Mouse (Mus musculus): Measurements from ENCODE around the gene Arhgap22. TPM values are rescaled to one million over a fixed set of nuclear protein-coding genes. Genes with fewer than 3 reads are reported as not detected.
A peak's percentile ranks its signal among the peaks of the same experiment; 100 is the strongest.

Arhgap22 gene
- total RNA-seq, 2 experiments from 2014 or later: 9.6 to 11.3 TPM

DNA sequence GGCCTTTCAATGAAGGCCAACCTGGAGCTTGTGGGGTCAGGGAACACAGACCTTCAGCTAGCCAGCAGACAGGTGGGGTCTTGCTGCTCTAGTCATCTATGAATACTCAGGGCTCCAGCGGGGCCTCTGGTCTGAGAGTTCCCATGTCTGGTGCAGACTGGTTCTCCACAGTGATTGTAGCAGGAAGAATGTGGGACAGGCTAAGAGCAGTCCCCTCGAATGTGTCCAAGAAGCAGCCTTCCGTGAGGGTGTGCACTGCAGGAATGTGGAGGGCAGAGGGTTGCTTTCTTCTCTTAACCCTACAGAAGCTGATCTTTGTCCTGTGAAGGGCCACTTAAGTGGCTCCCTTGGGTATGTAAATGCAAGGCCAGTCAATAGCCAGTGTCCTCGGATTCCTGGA, 98.5 kb downstream of the Arhgap22 start:
- no peak for DNase-seq (ENCODE audit: low spot score in 2 of 2)
- TF ChIP-seq CTCF (conservative IDR thresholded peaks at IDR 0.05): no peak
- H3K27ac ChIP-seq: no peak overlapping the region
- no peak overlapping the region for H3K4me3 ChIP-seq

DNA sequence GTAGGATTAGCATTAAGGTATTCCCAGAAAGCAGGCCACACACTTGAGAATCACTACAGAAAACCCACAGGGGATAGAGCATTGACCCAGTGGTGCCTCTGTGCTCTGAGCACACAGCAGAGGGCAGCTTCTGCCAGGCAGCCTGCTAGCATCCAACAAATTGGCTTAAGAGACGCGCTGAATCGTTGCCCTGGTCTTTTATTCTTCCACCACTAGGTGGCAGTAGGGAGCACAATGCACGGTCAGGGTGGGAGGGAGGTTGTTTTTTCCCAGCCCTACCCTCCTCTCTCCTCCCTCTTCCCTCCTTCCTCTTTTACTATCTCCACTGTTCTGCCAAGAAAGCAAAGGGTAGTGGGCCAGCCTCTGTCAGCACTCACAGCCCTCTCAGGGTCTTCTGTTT, 99.8 kb downstream of the Arhgap22 start:
- peak; percentile 67 to 79 for DNase-seq (ENCODE audit: low spot score in 2 of 2)
- Histone ChIP-seq H3K27ac (no peak overlapping the region), H3K4me3 (no peak overlapping the region)
- peak; percentile 97 for TF ChIP-seq CTCF (conservative IDR thresholded peaks at IDR 0.05)

DNA sequence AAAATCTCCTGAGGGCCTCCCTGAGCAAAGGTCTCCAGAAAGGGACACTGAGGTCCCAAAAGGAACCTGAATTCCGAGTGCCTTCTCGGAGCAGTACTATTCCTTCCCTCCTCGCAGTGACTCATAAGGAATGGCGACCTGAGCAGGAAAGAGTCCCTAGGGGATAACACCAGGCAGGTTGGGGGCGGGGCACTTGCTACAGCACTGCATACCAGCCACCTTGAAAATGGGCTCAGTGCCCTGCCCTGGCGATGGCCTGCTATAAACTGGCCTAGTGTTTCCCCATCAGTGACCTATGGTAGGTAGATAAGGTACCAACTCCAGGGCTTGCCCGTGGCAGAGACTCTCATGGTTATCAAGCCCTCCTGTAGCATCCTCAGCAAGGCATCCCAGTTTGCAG, 100.3 kb downstream of the Arhgap22 start:
- H3K27ac ChIP-seq: no peak overlapping the region
- no peak for TF ChIP-seq CTCF (conservative IDR thresholded peaks at IDR 0.05)
- no peak for DNase-seq (ENCODE audit: low spot score in 2 of 2)
- no peak overlapping the region for H3K4me3 ChIP-seq

GRCm38 (mm10) chr14:33315111-33315510, 101.3 kb downstream of the Arhgap22 start:
- Histone ChIP-seq H3K4me3 (no peak overlapping the region), H3K27ac (no peak overlapping the region)
- no peak for DNase-seq (ENCODE audit: low spot score in 2 of 2)
- TF ChIP-seq CTCF (conservative IDR thresholded peaks at IDR 0.05): no peak

- peak; percentile 56 for TF ChIP-seq CTCF (conservative IDR thresholded peaks at IDR 0.05)
- Histone ChIP-seq H3K27ac (no peak overlapping the region), H3K4me3 (no peak overlapping the region)
- no peak for DNase-seq (ENCODE audit: low spot score in 2 of 2)
These were observed 101.9 kb downstream of the Arhgap22 start for GRCm38 (mm10) chr14:33315771-33316170.

DNA sequence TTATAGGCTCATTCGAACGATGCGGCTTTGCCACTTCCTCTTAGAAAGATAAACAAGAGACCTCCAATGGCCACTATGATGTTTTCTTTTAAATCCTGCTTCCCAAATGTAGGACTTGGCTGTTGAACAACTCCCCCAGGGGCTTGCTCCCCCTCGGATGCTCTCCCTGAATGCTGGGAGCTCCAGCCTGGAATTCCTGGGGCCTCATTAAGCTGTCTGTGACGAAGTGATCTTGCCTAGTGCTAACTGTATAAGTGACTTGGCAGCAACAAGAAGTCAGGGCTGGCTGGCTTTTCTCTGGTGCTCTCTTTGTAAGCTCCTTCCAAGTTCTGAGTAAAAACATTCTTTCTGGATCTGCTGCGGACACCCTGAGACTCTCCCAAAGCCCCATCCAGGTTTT, 104.1 kb downstream of the Arhgap22 start:
- H3K27ac ChIP-seq: no peak overlapping the region
- TF ChIP-seq CTCF (conservative IDR thresholded peaks at IDR 0.05): no peak
- H3K4me3 ChIP-seq: no peak overlapping the region
- DNase-seq (ENCODE audit: low spot score in 2 of 2): no peak

DNA sequence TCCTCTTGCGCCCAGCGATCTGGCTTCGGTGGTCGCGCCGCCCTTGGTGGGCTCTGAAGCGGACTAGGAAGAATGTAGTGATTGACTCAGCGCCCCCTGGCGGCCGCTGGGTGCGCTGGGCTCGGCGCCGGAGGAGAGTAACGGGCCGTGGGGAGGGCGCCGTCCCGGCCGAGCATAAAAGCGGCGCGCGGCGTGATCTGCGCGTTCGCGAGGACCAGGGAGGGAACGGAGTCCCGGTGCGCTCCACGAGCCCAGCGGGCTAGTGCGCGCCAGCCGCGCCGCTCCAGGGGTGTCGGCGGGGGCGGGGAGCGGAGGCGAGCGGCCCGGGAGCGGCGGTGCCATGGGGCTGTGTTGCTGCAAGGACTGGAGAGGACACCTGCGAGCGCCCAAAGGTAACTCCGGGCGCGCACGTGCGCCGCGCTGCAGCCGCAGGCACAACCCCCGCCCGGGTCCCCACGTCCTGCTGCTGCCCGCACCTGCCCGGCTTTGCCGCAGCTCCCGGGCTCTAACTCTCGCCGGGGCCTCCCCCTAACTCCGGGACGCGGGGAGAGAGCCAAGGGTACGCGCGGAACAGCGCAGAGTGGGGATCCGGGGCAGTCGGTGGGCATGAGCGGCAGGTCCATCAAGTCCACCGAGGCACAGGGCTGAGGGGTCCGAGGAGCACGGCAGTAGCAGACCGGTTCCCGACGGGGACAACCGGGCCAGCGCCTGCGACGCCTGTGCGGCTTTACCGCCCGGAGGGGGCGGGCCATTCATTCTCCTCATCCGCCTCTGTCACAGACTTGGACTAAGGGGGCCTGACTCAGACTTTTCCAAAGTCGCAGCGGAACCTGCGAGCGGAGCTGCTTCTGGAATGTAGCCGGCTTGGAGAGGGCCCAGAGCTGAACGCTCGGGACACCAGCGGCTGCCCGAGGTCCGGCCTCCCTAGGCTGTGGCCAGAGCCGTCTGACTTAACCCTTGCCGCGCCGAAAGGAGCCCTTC, 106.0 kb downstream of the Arhgap22 start:
- TF ChIP-seq CTCF (conservative IDR thresholded peaks at IDR 0.05): peak; percentile 98
- Histone ChIP-seq H3K27ac (no peak overlapping the region), H3K4me3 (peak overlapping the region; percentile 62)
- peak in 1 of 2 experiments; percentile 62 for DNase-seq (ENCODE audit: low spot score in 2 of 2)

DNA sequence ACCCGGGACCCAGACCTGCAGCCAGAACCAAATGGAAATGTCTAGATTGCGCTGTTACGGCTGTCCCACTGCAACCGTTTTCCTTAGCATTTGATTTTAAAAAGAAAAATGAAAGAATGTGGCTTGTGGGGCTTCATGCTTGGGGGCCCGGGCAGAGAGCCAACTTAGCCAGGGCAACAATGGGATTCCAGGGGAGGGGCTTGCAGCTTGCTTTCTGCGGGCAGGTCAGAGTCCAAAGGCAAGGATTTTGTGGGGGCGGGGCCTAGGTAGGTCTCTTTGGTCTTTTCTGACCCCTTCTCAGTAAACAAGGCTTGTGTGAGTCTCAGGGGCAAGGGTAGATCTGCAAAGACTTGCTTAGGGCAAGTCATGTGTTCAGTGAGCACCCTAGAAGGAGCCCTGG, 107.0 kb downstream of the Arhgap22 start:
- no peak for DNase-seq (ENCODE audit: low spot score in 2 of 2)
- no peak overlapping the region for H3K27ac ChIP-seq
- no peak for TF ChIP-seq CTCF (conservative IDR thresholded peaks at IDR 0.05)
- no peak overlapping the region for H3K4me3 ChIP-seq

- peak; percentile 93 for TF ChIP-seq CTCF (conservative IDR thresholded peaks at IDR 0.05)
- Histone ChIP-seq H3K27ac (no peak overlapping the region), H3K4me3 (no peak overlapping the region)
- DNase-seq (ENCODE audit: low spot score in 2 of 2): peak; percentile 38 to 77
These were observed 108.8 kb downstream of the Arhgap22 start for GRCm38 (mm10) chr14:33322661-33323088.

GRCm38 (mm10) chr14:33324556-33324955, 110.7 kb downstream of the Arhgap22 start:
- DNase-seq (ENCODE audit: low spot score in 2 of 2): no peak
- TF ChIP-seq CTCF (conservative IDR thresholded peaks at IDR 0.05): no peak
- Histone ChIP-seq H3K4me3 (no peak overlapping the region), H3K27ac (no peak overlapping the region)

GRCm38 (mm10) chr14:33328369-33328768, 114.5 kb downstream of the Arhgap22 start:
- Histone ChIP-seq H3K4me3 (no peak overlapping the region), H3K27ac (no peak overlapping the region)
- no peak for DNase-seq (ENCODE audit: low spot score in 2 of 2)
- peak; percentile 31 for TF ChIP-seq CTCF (conservative IDR thresholded peaks at IDR 0.05)

GRCm38 (mm10) chr14:33329297-33329805, 115.5 kb downstream of the Arhgap22 start:
- H3K4me3 ChIP-seq: no peak overlapping the region
- H3K27ac ChIP-seq: no peak overlapping the region
- DNase-seq (ENCODE audit: low spot score in 2 of 2): no peak
- no peak for TF ChIP-seq CTCF (conservative IDR thresholded peaks at IDR 0.05)

- H3K27ac ChIP-seq: no peak overlapping the region
- no peak for DNase-seq (ENCODE audit: low spot score in 2 of 2)
- no peak overlapping the region for H3K4me3 ChIP-seq
- peak; percentile 70 for TF ChIP-seq CTCF (conservative IDR thresholded peaks at IDR 0.05)
These were observed 117.2 kb downstream of the Arhgap22 start for GRCm38 (mm10) chr14:33330986-33331385.

GRCm38 (mm10) chr14:33331627-33332026, 117.8 kb downstream of the Arhgap22 start:
- no peak overlapping the region for H3K4me3 ChIP-seq

More at GRCm38 (mm10) chr14:33331627-33332026, 117.8 kb downstream of the Arhgap22 start:
- no peak for DNase-seq (ENCODE audit: low spot score in 2 of 2)
- H3K27ac ChIP-seq: no peak overlapping the region
- no peak for TF ChIP-seq CTCF (conservative IDR thresholded peaks at IDR 0.05)
